Mouse (Mus musculus): ENCODE results near the gene Myh7b. TPM values are rescaled to one million over a fixed set of nuclear protein-coding genes. Genes with fewer than 3 reads are reported as not detected.

The Myh7b gene
- total RNA-seq, 2 experiments from 2014 or later = 3.8 to 5.3 TPM

DNA sequence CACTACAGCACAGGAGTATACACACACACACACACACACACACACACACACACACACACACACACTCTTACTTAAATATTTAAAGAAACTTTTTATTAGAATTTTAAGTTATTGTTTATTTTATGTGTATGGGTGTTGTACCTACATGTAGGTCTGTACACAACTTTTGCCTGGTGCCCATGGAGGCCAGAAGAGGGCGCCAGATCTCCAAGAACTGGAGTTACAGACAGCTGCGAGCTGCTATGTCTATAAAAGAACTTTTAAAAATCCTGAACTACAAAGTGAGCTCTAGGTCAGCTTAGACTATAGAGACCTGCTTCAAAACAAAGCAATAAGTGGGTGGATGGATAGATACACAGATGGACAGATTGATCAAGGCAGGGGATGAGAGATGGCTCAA is 62.5 kb downstream of the Myh7b start:
- peak in 1 of 2 experiments; percentile 45 for DNase-seq (ENCODE audit: low spot score in 2 of 2)
- intact Hi-C loops (cut with DNase I) = no loop called here

DNA sequence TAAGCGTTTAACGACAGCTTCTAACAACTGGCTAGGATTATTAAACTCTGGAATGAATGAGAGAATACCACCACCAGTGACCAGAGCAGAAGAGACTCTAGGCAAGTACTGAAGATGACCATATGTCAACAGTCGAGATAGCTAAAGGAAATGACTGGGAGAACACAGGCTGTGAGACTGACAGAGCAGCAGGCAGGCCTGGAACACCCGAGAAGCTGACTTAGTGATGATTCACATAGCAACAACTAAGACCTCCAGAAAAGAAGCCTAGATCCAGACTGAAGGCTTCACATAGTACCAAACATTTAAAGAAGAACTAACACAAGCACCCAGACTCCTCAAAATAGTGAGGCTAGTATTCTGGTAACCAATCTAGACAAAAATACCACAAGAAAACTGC is 64.1 kb downstream of the Myh7b start:
- intact Hi-C loops (cut with DNase I) = no loop called here
- DNase-seq (ENCODE audit: low spot score in 2 of 2) = peak in 1 of 2 experiments; percentile 42

DNA sequence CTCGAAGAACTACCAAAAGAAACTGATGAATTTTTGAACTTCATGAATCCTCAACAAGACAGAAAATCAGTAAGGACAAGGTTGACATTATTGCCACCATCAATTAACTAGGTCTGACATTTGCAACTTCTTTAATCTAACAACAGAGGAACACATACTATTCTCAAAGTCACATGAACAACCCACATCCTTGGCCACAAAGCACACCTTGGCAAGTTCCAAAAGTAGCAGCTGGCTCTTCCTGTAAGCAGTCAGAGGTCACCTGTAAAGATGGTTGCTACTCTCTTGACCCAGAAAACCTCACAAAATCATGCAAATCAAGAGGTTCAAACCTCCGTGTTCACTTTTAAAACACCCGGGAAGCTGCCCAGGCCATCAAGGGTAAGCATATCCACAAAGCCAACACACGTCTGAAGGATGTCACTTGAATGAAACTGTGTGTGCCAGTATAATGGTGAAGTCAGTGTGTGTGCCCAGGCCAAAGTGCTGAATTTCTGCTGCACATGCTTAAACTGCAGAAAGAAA is 68.6 kb downstream of the Myh7b start:
- DNase-seq (ENCODE audit: low spot score in 2 of 2) = no peak
- intact Hi-C loops (cut with DNase I) = no loop called here

DNA sequence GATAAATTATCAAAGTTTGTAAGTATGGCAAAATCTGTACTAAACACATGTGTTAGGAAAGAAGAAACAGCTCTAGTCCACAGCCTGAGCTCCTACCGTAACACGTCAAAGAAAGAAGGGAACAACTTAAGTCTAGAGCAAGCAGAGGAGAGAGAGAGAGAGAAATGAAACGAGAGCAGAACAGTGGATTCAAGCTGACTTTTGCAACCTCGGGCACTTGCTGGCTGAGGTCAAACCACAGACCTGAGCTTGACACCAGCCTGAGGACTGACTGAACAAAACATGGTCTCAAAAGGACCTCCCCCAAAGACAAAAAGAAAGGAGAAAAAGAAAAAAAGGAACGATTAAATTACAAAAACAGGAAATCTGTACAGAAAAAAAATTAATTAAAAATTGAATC is 69.6 kb downstream of the Myh7b start:
- intact Hi-C loops (cut with DNase I) = no loop called here
- DNase-seq (ENCODE audit: low spot score in 2 of 2) = no peak

DNA sequence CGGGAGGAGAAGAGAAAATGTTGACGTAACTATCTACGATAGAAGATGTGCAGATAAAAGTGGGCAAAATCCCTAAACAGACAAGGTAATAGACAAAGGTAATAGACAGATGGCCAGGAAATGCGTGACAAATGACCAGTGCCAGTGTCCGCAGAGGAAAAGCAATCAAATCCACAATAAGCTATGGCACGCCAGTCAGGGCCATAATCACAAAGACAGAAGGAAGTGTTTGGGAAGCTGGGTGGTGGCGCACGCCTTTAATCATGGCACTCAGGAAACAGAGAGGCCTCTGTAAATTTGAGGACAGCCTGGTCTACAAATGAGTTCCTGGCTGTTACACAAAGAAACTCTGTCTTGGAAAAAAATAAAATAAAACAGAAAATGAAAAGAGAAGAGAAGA is 70.2 kb downstream of the Myh7b start:
- intact Hi-C loops (cut with DNase I) = no loop called here
- no peak for DNase-seq (ENCODE audit: low spot score in 2 of 2)

DNA sequence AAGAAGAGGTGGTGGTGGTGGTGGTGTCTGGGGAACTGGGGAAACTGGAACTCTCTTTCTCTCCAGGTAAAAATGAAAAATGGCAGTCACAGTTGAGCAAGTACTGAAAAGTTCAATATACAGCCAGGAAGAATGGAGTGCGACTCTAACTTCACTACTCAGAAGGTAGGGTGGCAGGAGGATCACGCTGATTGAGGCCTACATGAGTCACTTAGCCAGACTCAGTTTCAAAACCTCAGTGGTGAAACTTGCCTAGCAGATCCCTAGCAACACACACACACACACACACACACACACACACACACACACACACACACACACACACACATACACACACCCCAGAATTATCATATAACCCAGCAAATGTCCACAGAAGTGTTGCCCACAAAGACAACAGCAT is 70.9 kb downstream of the Myh7b start:
- DNase-seq (ENCODE audit: low spot score in 2 of 2) = no peak
- intact Hi-C loops (cut with DNase I) = no loop called here

DNA sequence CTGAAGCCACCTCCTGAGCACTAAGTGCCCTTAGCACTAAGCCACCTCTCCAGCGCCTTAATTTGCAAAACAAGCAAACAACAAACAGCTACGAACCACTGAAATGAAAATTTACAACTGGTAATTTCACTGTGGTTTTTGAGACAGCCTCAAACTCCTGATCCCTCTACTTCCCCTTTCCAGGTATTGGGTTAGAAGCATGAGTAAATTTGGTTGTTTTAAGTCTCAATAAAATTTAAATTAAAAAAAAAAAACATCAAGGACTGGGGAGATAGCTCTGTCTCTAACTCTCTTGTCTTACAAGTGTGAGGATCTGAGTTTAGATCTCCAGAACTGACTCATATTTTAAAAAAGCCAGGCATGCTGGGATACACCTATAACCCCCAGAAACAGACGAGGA is 72.1 kb downstream of the Myh7b start:
- intact Hi-C loops (cut with DNase I) = no loop called here
- DNase-seq (ENCODE audit: low spot score in 2 of 2) = no peak

DNA sequence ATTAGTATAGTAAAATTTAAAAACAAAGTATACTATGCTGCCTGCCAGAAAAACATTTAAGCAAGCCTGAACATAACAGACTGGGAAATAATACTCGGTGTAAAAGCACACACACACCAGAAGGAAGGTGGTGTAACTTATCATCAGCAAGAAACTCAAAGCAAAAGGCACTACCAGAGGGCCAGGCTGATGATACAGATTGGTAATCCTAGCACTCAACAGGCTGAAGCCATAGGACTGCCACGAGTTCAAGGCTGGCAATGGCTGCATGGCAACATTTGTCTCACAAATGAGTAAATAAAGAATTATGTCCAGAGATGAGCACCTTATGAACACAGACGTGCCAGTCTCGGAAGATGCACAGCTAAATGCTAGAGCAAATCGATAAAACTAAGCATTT is 72.8 kb downstream of the Myh7b start:
- intact Hi-C loops (cut with DNase I) = no loop called here
- DNase-seq (ENCODE audit: low spot score in 2 of 2) = no peak

Small RNA genes within 50 kb of the gene (microRNA-seq; reads per million reads assigned to microRNA genes)
- gene Mir499 = 4.7 to 14.4 reads per million in 2 experiments

Other genes with a start within 250 kb of the Myh7b start
- gene Trp53inp2, start 230.2 kb upstream of the Myh7b start, total RNA-seq (2021) = 100 to 1,000 TPM; 175 to 194 TPM
- 10 to 100 TPM; 65.1 to 65.8 TPM for gene Ncoa6, start 137.3 kb upstream of the Myh7b start, total RNA-seq (2021)
- 10 to 100 TPM; 56.4 to 60.5 TPM for gene Acss2, start 93.3 kb upstream of the Myh7b start, total RNA-seq (2021)
- 100 to 1,000 TPM; 115 to 122 TPM for gene Ggt7, start 93.0 kb upstream of the Myh7b start, total RNA-seq (2021)
- gene Gss, start 18.4 kb upstream of the Myh7b start, total RNA-seq (2021) = 10 to 100 TPM; 12.9 to 14.4 TPM
- gene Trpc4ap, start 81.2 kb downstream of the Myh7b start, total RNA-seq (2021) = 100 to 1,000 TPM; 146 to 147 TPM
- gene Edem2, start 118.3 kb downstream of the Myh7b start, total RNA-seq (2021) = 10 to 100 TPM; 16.9 to 19.2 TPM
- not detected for gene Gm17581, start 124.7 kb downstream of the Myh7b start, total RNA-seq (2021)
- gene Procr, start 139.9 kb downstream of the Myh7b start, total RNA-seq (2021) = 1 to 10 TPM in 1 of 2 experiments, under 1 TPM in 1; 0.96 to 1.3 TPM
- gene Mmp24, start 164.1 kb downstream of the Myh7b start, total RNA-seq (2021) = 10 to 100 TPM; 37.2 to 38.8 TPM
- gene BC029722, start 208.2 kb downstream of the Myh7b start, total RNA-seq (2021) = 10 to 100 TPM; 58.7 to 62.3 TPM
- 10 to 100 TPM; 57.5 to 71.9 TPM for gene Eif6, start 215.7 kb downstream of the Myh7b start, total RNA-seq (2021)
- not detected for gene Fam83c, start 223.6 kb downstream of the Myh7b start, total RNA-seq (2021)

Data from left cerebral cortex, postnatal 25 days (tissue).